Mouse (Mus musculus): ENCODE data around the gene Ripor1. TPM values are rescaled to one million over a fixed set of nuclear protein-coding genes. Genes with fewer than 3 reads are reported as not detected.

The Ripor1 gene
- polyA plus RNA-seq, 1 experiment, result 54.8 TPM

DNA sequence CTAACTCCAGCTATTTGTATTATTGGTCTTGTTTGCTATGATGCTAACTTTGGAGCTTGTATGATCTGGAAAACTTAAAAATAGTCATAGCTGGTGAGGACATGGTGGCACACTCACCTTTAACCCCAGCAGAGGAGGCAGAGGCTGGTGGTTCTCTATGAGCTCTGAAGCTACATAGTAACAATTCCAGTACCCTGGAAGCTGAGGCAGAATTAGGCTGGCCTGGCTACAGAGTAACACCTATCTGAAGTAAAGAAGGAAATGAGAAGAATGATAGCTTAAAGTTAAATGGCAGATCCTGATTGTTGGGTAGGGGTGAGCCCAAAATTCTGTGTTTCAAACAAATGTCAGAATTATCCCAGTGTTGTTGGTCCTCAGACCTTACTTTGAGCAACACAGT is 52.6 kb downstream of the Ripor1 start:
- no peaks in the 10 kb centered on the region for H3K27me3 ChIP-seq (replicated peaks; ENCODE audit: control insufficient read depth, insufficient read depth, low read length)
- no peak overlapping the region for H3K27ac ChIP-seq (ENCODE audit: insufficient read depth, low read depth, low read length)
- no peaks in the 10 kb centered on the region for H3K4me1 ChIP-seq (ENCODE audit: control insufficient read depth, insufficient read depth, low read length)
- no peak overlapping the region for H3K4me3 ChIP-seq (ENCODE audit: insufficient read depth, low read depth, low read length)
- no peak for TF ChIP-seq CTCF (conservative IDR thresholded peaks at IDR 0.05; ENCODE audit: insufficient read depth, insufficient read length, low read depth, low read length)
- no peak for TF ChIP-seq POLR2A (IDR thresholded peaks at IDR 0.05; ENCODE audit: low read depth, low read length)
- H3K36me3 ChIP-seq (ENCODE audit: control insufficient read depth, insufficient read depth, low read length), result no peaks in the 10 kb centered on the region
- no peak for DNase-seq

- H3K36me3 ChIP-seq (ENCODE audit: control insufficient read depth, insufficient read depth, low read length), result no peaks in the 10 kb centered on the region; the same call in 1 of the 2 replicates
- 58% methylated on average over 3 of the region's 3 CpGs for WGBS
- H3K4me3 ChIP-seq (ENCODE audit: insufficient read depth, low read depth, low read length), result no peak overlapping the region
- no peaks in the 10 kb centered on the region for H3K4me1 ChIP-seq (ENCODE audit: control insufficient read depth, insufficient read depth, low read length)
- no peak overlapping the region for H3K27ac ChIP-seq (ENCODE audit: insufficient read depth, low read depth, low read length)
- H3K27me3 ChIP-seq (replicated peaks; ENCODE audit: control insufficient read depth, insufficient read depth, low read length), result no peaks in the 10 kb centered on the region
- TF ChIP-seq POLR2A (IDR thresholded peaks at IDR 0.05; ENCODE audit: low read depth, low read length), result no peak
- peak; percentile 33; the same call in 1 of the 2 replicates for TF ChIP-seq CTCF (conservative IDR thresholded peaks at IDR 0.05; ENCODE audit: insufficient read depth, insufficient read length, low read depth, low read length)
- peak; percentile 50 for DNase-seq
These were observed 56.1 kb downstream of the Ripor1 start for GRCm38 (mm10) chr8:105661167-105661566.

Other genes with a start within 250 kb of the Ripor1 start
- 0.14 and 0.18 TPM in 2 replicates for gene Plekhg4, start 232.0 kb upstream of the Ripor1 start, polyA plus RNA-seq (2012; rRNA removed)
- 0.08 and 0.17 TPM in 2 replicates for gene Kctd19, start 191.8 kb upstream of the Ripor1 start, polyA plus RNA-seq (2012; rRNA removed)
- 0.33 and 0.45 TPM in 2 replicates for gene Lrrc36, start 191.7 kb upstream of the Ripor1 start, polyA plus RNA-seq (2012; rRNA removed)
- 11.9 and 19.3 TPM in 2 replicates for gene Tppp3, start 133.7 kb upstream of the Ripor1 start, polyA plus RNA-seq (2012; rRNA removed)
- gene Zdhhc1, start 108.4 kb upstream of the Ripor1 start, polyA plus RNA-seq (2012; rRNA removed), result 47.6 and 57.7 TPM in 2 replicates
- gene Hsd11b2, start 86.5 kb upstream of the Ripor1 start, polyA plus RNA-seq (2012; rRNA removed), result 310 and 336 TPM in 2 replicates
- 161 and 182 TPM in 2 replicates for gene Atp6v0d1, start 39.2 kb upstream of the Ripor1 start, polyA plus RNA-seq (2012; rRNA removed)
- 13.3 and 16.7 TPM in 2 replicates for gene Ctcf, start 31.3 kb downstream of the Ripor1 start, polyA plus RNA-seq (2012; rRNA removed)
- 0.13 and 0.31 TPM in 2 replicates for gene Agrp, start 32.1 kb downstream of the Ripor1 start, polyA plus RNA-seq (2012; rRNA removed)
- gene Carmil2, start 81.0 kb downstream of the Ripor1 start, polyA plus RNA-seq (2012; rRNA removed), result 0.88 and 2.7 TPM in 2 replicates
- 39.9 and 44.4 TPM in 2 replicates for gene Acd, start 95.8 kb downstream of the Ripor1 start, polyA plus RNA-seq (2012; rRNA removed)
- 18.7 and 20.8 TPM in 2 replicates for gene Pard6a, start 95.9 kb downstream of the Ripor1 start, polyA plus RNA-seq (2012; rRNA removed)
- 0.10 and 0.19 TPM in 2 replicates for gene 4933405L10Rik, start 102.4 kb downstream of the Ripor1 start, polyA plus RNA-seq (2012; rRNA removed)
- gene Enkd1, start 103.0 kb downstream of the Ripor1 start, polyA plus RNA-seq (2012; rRNA removed), result 6.8 and 7.6 TPM in 2 replicates
- gene Gfod2, start 153.4 kb downstream of the Ripor1 start, polyA plus RNA-seq (2012; rRNA removed), result 7.5 and 7.8 TPM in 2 replicates
- gene Ranbp10, start 222.1 kb downstream of the Ripor1 start, polyA plus RNA-seq (2012; rRNA removed), result 22.1 and 24.8 TPM in 2 replicates
- 0.05 TPM in 1 of 2 replicates, not detected in the other for gene Tsnaxip1, start 222.5 kb downstream of the Ripor1 start, polyA plus RNA-seq (2012; rRNA removed)
- 6.7 and 7.3 TPM in 2 replicates for gene Cenpt, start 248.0 kb downstream of the Ripor1 start, polyA plus RNA-seq (2012; rRNA removed)
- 41.5 and 45.3 TPM in 2 replicates for gene Thap11, start 249.9 kb downstream of the Ripor1 start, polyA plus RNA-seq (2012; rRNA removed)